Mouse (Mus musculus) CH12.LX (cell line): Measurements from ENCODE around the gene Usp6nl.

ENCODE experiments used
- CTCF ChIP-seq, 2 experiments: IDR thresholded peaks in 1 of 2; conservative IDR thresholded peaks in 1 of 2; 2 replicates each; pipeline ENCODE4 v1.5.1; 2011 to 2012; ENCODE audit warnings: low read depth in 2 of 2, low read length in 2 of 2, improper control_type of control experiment in 1 of 2, inconsistent platforms in 1 of 2, mild to moderate bottlenecking in 1 of 2, moderate library complexity in 1 of 2
- KAT2A ChIP-seq: IDR thresholded peaks from 2 replicates; pipeline ENCODE4 v1.6.1; 2012; ENCODE audit warnings: low read length, improper control_type of control experiment, inconsistent platforms; ENCODE audit not compliant: insufficient replicate concordance
- MAX ChIP-seq: IDR thresholded peaks from 2 replicates; pipeline ENCODE4 v1.6.1; 2011; ENCODE audit warnings: low read length, improper control_type of control experiment
- MXI1 ChIP-seq: IDR thresholded peaks from 2 replicates; pipeline ENCODE4 v1.6.1; 2011; ENCODE audit warnings: mild to moderate bottlenecking, low read depth, low read length, improper control_type of control experiment
- POLR2A ChIP-seq: IDR thresholded peaks from 2 replicates; pipeline ENCODE4 v1.6.1; 2011; ENCODE audit warnings: low read depth, mild to moderate bottlenecking, improper control_type of control experiment, low read length
- TCF12 ChIP-seq: IDR thresholded peaks from 2 replicates; pipeline ENCODE4 v1.6.1; 2014; ENCODE audit warnings: low read depth, mild to moderate bottlenecking, inconsistent platforms, low read length, improper control_type of control experiment
- ZC3H11A ChIP-seq: IDR thresholded peaks from 2 replicates; pipeline ENCODE4 v1.6.1; 2012; ENCODE audit warnings: low read depth, mild to moderate bottlenecking, inconsistent platforms, low read length, improper control_type of control experiment

- TF ChIP-seq CTCF (conservative IDR thresholded peaks at IDR 0.05 in 1 of 2, IDR thresholded peaks at IDR 0.05 in 1 of 2; ENCODE audit: low read depth in 2 of 2, low read length in 2 of 2), result no peak
- no peak for TF ChIP-seq POLR2A
- no peak for TF ChIP-seq MXI1
- no peak for TF ChIP-seq ZC3H11A
- no peak for TF ChIP-seq KAT2A
- TF ChIP-seq MAX, result no peak
- no peak for TF ChIP-seq TCF12
Observed at GRCm38 (mm10) chr2:6363922-6364321, 41.5 kb downstream of the Usp6nl start.
